ENCODE assay signal across 8 mouse cellular contexts in genomic region chr11:120550810-120551440, GRCm38 (mm10). TPM values are rescaled to one million over a fixed set of nuclear protein-coding genes. Genes with fewer than 3 reads are reported as not detected.
DNase-seq lines count a peak whose midpoint lies in the region; ATAC-seq and TF ChIP-seq lines count a peak whose summit lies in the region.

Gene Ppp1r27 (minus strand): TSS chr11:120551132.

- H3K27me3 ChIP-seq in cerebellum, adult 2 months (ENCODE audit: control insufficient read depth, insufficient read depth, low read length): no peaks in the 10 kb centered on the region
- no peaks in the 10 kb centered on the region for H3K27me3 ChIP-seq in limb, embryonic 15.5 days
- no peaks in the 10 kb centered on the region for H3K27me3 ChIP-seq in stomach, postnatal 0 days (ENCODE audit: control insufficient read depth, insufficient read depth, low read length)

- TF ChIP-seq EP300 in stomach, postnatal 0 days (optimal IDR thresholded peaks at IDR 0.05): no peak

- H3K4me3 ChIP-seq in cerebellum, adult 2 months (replicated peaks; ENCODE audit: insufficient read depth, low read depth, low read length): peak within 1 kb of the TSS; percentile 95
- H3K4me3 ChIP-seq in limb, embryonic 15.5 days: peak within 1 kb of the TSS; percentile 89
- H3K4me3 ChIP-seq in stomach, postnatal 0 days (ENCODE audit: low read depth, low read length): peak within 1 kb of the TSS; percentile 88

- H3K36me3 ChIP-seq in limb, embryonic 15.5 days: 0 out of 2 replicates have a peak, but pooled peaks cover 4% of the 10 kb centered on the region
- H3K36me3 ChIP-seq in stomach, postnatal 0 days (ENCODE audit: control insufficient read depth, insufficient read depth, low read length): no peaks in the 10 kb centered on the region

- no peak for TF ChIP-seq CTCF in cerebellum, adult 2 months (IDR thresholded peaks at IDR 0.05; ENCODE audit: borderline replicate concordance, insufficient read depth, low read depth, low read length)
- TF ChIP-seq CTCF in stomach, postnatal 0 days (IDR thresholded peaks at IDR 0.05; ENCODE audit: low read depth): no peak

- peak within 1 kb of the TSS; percentile 92 for H3K9ac ChIP-seq in limb, embryonic 15.5 days
- H3K9ac ChIP-seq in stomach, postnatal 0 days (ENCODE audit: low read length): peak within 1 kb of the TSS; percentile 95

- H3K4me2 ChIP-seq in limb, embryonic 15.5 days: peak within 1 kb of the TSS; percentile 81
- peak within 1 kb of the TSS; percentile 72 for H3K4me2 ChIP-seq in stomach, postnatal 0 days (replicated peaks; ENCODE audit: low read depth)

- peaks cover 12% of the 10 kb centered on the region for H3K4me1 ChIP-seq in cerebellum, adult 2 months (ENCODE audit: control insufficient read depth, insufficient read depth, low read length)
- peaks cover 25% of the 10 kb centered on the region for H3K4me1 ChIP-seq in limb, embryonic 15.5 days
- H3K4me1 ChIP-seq in stomach, postnatal 0 days (replicated peaks; ENCODE audit: control insufficient read depth, insufficient read depth): peaks cover 5% of the 10 kb centered on the region; the same call in 1 of the 2 replicates

- WGBS in cerebellum, adult 2 months: 93% methylated on average over 28 of the region's 28 CpGs
- 92% methylated on average over 28 of the region's 28 CpGs for WGBS in limb, embryonic 15.5 days
- 93% methylated on average over 28 of the region's 28 CpGs for WGBS in stomach, postnatal 0 days

- DNase-seq in cerebellum, adult 2 months: no peak
- no peak for DNase-seq in cerebellum, adult 9-11 months
- DNase-seq in thymus, postnatal 0 days (ENCODE audit: low spot score): no peak
- no peak for DNase-seq in thymus, adult 18-20 months
- no peak for DNase-seq in stomach, postnatal 0 days (ENCODE audit: low spot score)
- no peak for DNase-seq in left cerebral cortex, adult 8-10 months (ENCODE audit: low spot score in 2 of 2)
- no peak for DNase-seq in retina, embryonic 14.5 days (ENCODE audit: low spot score)

- H3K9me3 ChIP-seq in limb, embryonic 15.5 days: no peaks in the 10 kb centered on the region
- H3K9me3 ChIP-seq in stomach, postnatal 0 days (ENCODE audit: control insufficient read depth, low read length): no peaks in the 10 kb centered on the region

- H3K27ac ChIP-seq in cerebellum, adult 2 months (ENCODE audit: insufficient read depth, low read length): peak within 1 kb of the TSS; percentile 79
- peak within 1 kb of the TSS; percentile 94 for H3K27ac ChIP-seq in limb, embryonic 15.5 days
- peak within 1 kb of the TSS; percentile 98; the same call in 1 of the 2 replicates for H3K27ac ChIP-seq in stomach, postnatal 0 days (replicated peaks)

- no peak for ATAC-seq in limb, embryonic 15.5 days (ENCODE audit: insufficient number of reproducible peaks, low FRiP score, low TSS enrichment, low read depth)
- no peak for ATAC-seq in stomach, postnatal 0 days (ENCODE audit: low FRiP score, low TSS enrichment)

- no peak for TF ChIP-seq POLR2A in cerebellum, adult 2 months (IDR thresholded peaks at IDR 0.05; ENCODE audit: borderline replicate concordance, insufficient read depth, low read length)

RNA-seq across cellular contexts. Expression of gene Ppp1r27, which starts in this region (rescaled TPM):
- not detected in 2 replicates for polyA plus RNA-seq in cerebellum, adult 2 months (2012; rRNA removed)
- polyA plus RNA-seq in thymus, postnatal 0 days (2015; fragmentation: Nextera tagmentation; extraction: Ambion mirVana): 13.7 and 17.1 TPM in 2 replicates
- polyA plus RNA-seq in limb, embryonic 15.5 days (2015; fragmentation: Nextera tagmentation; extraction: Ambion mirVana): 3.2 and 11.9 TPM in 2 replicates
- polyA plus RNA-seq in stomach, postnatal 0 days (2015; fragmentation: Nextera tagmentation; extraction: Ambion mirVana): not detected in 2 replicates
- not detected for total RNA-seq in left cerebral cortex, adult 8-10 months (2022)
